Mouse (Mus musculus) limb, embryonic 11.5 days (tissue): ENCODE data around the gene Ice1. TPM values are rescaled to one million over a fixed set of nuclear protein-coding genes. Genes with fewer than 3 reads are reported as not detected.

ENCODE experiments used
- ATAC-seq: fragments of 200-750 bp; cut with Nextera tagmentation; 2 replicates; pipeline ENCODE4 v1.8.0; 2017; ENCODE audit warnings: low read depth; ENCODE audit not compliant: insufficient number of reproducible peaks, low FRiP score, low TSS enrichment
- DNase-seq: peaks from one replicate; pipeline ENCODE4 v3.0.0-alpha.2; 2015; ENCODE audit warnings: low spot score
- H3K27ac ChIP-seq: fragments of 300-500 bp; sonication (generic); replicated peaks from 2 replicates; pipeline ENCODE4 v1.5.1; 2014; ENCODE audit warnings: low read depth, mild to moderate bottlenecking, low read length
- H3K27me3 ChIP-seq: fragments of 300-500 bp; sonication (generic); 2 replicates; pipeline ENCODE4 v1.6.1; 2014; ENCODE audit warnings: mild to moderate bottlenecking, low read length, mixed read lengths; ENCODE audit not compliant: control insufficient read depth, insufficient read depth
- H3K36me3 ChIP-seq: fragments of 300-500 bp; sonication (generic); 2 replicates; pipeline ENCODE4 v1.6.1; 2014; ENCODE audit warnings: mild to moderate bottlenecking, low read length, moderate library complexity, mixed read lengths; ENCODE audit not compliant: control insufficient read depth, insufficient read depth
- H3K4me1 ChIP-seq: fragments of 300-500 bp; sonication (generic); 2 replicates; pipeline ENCODE4 v1.6.1; 2014; ENCODE audit warnings: low read length, mixed read lengths; ENCODE audit not compliant: control insufficient read depth, insufficient read depth
- H3K4me2 ChIP-seq: fragments of 300-500 bp; sonication (generic); 2 replicates; pipeline ENCODE4 v1.6.1; 2014; ENCODE audit warnings: low read depth, mild to moderate bottlenecking, moderate library complexity; ENCODE audit not compliant: severe bottlenecking
- H3K4me3 ChIP-seq: fragments of 300-500 bp; sonication (generic); 2 replicates; pipeline ENCODE4 v1.5.1; 2014; ENCODE audit warnings: low read depth, low read length
- H3K9ac ChIP-seq: fragments of 300-500 bp; sonication (generic); 2 replicates; pipeline ENCODE4 v1.6.1; 2014; ENCODE audit warnings: mild to moderate bottlenecking, low read length
- H3K9me3 ChIP-seq: fragments of 300-500 bp; sonication (generic); 2 replicates; pipeline ENCODE4 v1.6.1; 2016; ENCODE audit warnings: low read length; ENCODE audit not compliant: control insufficient read depth
- WGBS: fragments of 180-500 bp; shearing (Covaris S2); extraction: QIAGEN DNeasy Blood & Tissue Kit; methylation state at CpG from one replicate; pipeline ENCODE4 v1.1.7; 2014; 5-methylcytosine and 5-hydroxymethylcytosine counted together
- polyA plus RNA-seq: library from polyadenylated mRNA; unstranded; fragments of >200 nt; fragmentation: Nextera tagmentation; extraction: Ambion mirVana; gene quantifications from 2 replicates; pipeline ENCODE4 v1.2.1, GENCODE M21; 2014

The Ice1 gene
- polyA plus RNA-seq, 1 experiment from 2014 or later, result 30.4 TPM

GRCm38 (mm10) chr13:70532719-70533118, 104.7 kb downstream of the Ice1 start:
- no peak overlapping the region for H3K9ac ChIP-seq
- no peak for ATAC-seq
- DNase-seq, result no peak
- no peaks in the 10 kb centered on the region for H3K27me3 ChIP-seq
- H3K4me3 ChIP-seq, result no peak overlapping the region
- H3K36me3 ChIP-seq, result no peaks in the 10 kb centered on the region
- H3K4me1 ChIP-seq, result no peaks in the 10 kb centered on the region
- WGBS, result 90% methylated on average over 10 of the region's 10 CpGs
- no peak overlapping the region for H3K27ac ChIP-seq
- no peak overlapping the region for H3K4me2 ChIP-seq
- H3K9me3 ChIP-seq, result no peaks in the 10 kb centered on the region

GRCm38 (mm10) chr13:70517651-70518050, 119.8 kb downstream of the Ice1 start:
- H3K27ac ChIP-seq, result no peak overlapping the region
- H3K9ac ChIP-seq, result no peak overlapping the region
- 75% methylated on average over 2 of the region's 2 CpGs for WGBS
- H3K4me3 ChIP-seq, result no peak overlapping the region
- H3K4me1 ChIP-seq, result no peaks in the 10 kb centered on the region
- no peak for DNase-seq
- no peak for ATAC-seq
- H3K27me3 ChIP-seq, result no peaks in the 10 kb centered on the region
- H3K9me3 ChIP-seq, result no peaks in the 10 kb centered on the region
- H3K4me2 ChIP-seq, result no peak overlapping the region
- no peaks in the 10 kb centered on the region for H3K36me3 ChIP-seq

- ATAC-seq (no peak), DNase-seq (no peak)
- Histone ChIP-seq H3K9me3 (no peaks in the 10 kb centered on the region), H3K4me3 (no peak overlapping the region), H3K4me2 (no peak overlapping the region), H3K36me3 (no peaks in the 10 kb centered on the region), H3K27me3 (no peaks in the 10 kb centered on the region), H3K9ac (no peak overlapping the region), H3K4me1 (no peaks in the 10 kb centered on the region), H3K27ac (no peak overlapping the region)
- WGBS, result 76% methylated on average over 2 of the region's 2 CpGs
Measured at GRCm38 (mm10) chr13:70515004-70515403, 122.4 kb downstream of the Ice1 start.

- DNase-seq (no peak), ATAC-seq (no peak)
Measured at GRCm38 (mm10) chr13:70510199-70510598, 127.2 kb downstream of the Ice1 start.

GRCm38 (mm10) chr13:70509375-70510016, 127.9 kb downstream of the Ice1 start:
- Histone ChIP-seq H3K9me3 (no peaks in the 10 kb centered on the region), H3K27me3 (no peaks in the 10 kb centered on the region), H3K4me1 (no peaks in the 10 kb centered on the region), H3K4me3 (no peak overlapping the region), H3K9ac (no peak overlapping the region), H3K27ac (no peak overlapping the region), H3K4me2 (no peak overlapping the region), H3K36me3 (no peaks in the 10 kb centered on the region)
- DNase-seq (no peak), ATAC-seq (no peak)
- WGBS, result 81% methylated on average over 8 of the region's 8 CpGs

More at GRCm38 (mm10) chr13:70510199-70510598, 127.2 kb downstream of the Ice1 start:
- no peak overlapping the region for H3K4me2 ChIP-seq
- H3K36me3 ChIP-seq, result no peaks in the 10 kb centered on the region
- H3K4me3 ChIP-seq, result no peak overlapping the region
- no peaks in the 10 kb centered on the region for H3K9me3 ChIP-seq
- 80% methylated on average over 5 of the region's 5 CpGs for WGBS
- H3K9ac ChIP-seq, result no peak overlapping the region
- H3K27ac ChIP-seq, result no peak overlapping the region
- no peaks in the 10 kb centered on the region for H3K27me3 ChIP-seq
- H3K4me1 ChIP-seq, result no peaks in the 10 kb centered on the region

GRCm38 (mm10) chr13:70508708-70509374, 128.6 kb downstream of the Ice1 start:
- ATAC-seq (no peak), DNase-seq (no peak)
- H3K9me3 ChIP-seq, result no peaks in the 10 kb centered on the region
- WGBS, result 66% methylated on average over 5 of the region's 5 CpGs
- no peak overlapping the region for H3K9ac ChIP-seq
- no peaks in the 10 kb centered on the region for H3K36me3 ChIP-seq
- no peak overlapping the region for H3K27ac ChIP-seq
- no peaks in the 10 kb centered on the region for H3K4me1 ChIP-seq
- H3K4me2 ChIP-seq, result no peak overlapping the region
- no peak overlapping the region for H3K4me3 ChIP-seq
- H3K27me3 ChIP-seq, result no peaks in the 10 kb centered on the region

Other genes with a start within 250 kb of the Ice1 start
- gene Adamts16, start 204.2 kb upstream of the Ice1 start, polyA plus RNA-seq, result 0.52 and 0.73 TPM in 2 replicates